Mouse (Mus musculus): ENCODE data around the gene Dennd6b.

DNA sequence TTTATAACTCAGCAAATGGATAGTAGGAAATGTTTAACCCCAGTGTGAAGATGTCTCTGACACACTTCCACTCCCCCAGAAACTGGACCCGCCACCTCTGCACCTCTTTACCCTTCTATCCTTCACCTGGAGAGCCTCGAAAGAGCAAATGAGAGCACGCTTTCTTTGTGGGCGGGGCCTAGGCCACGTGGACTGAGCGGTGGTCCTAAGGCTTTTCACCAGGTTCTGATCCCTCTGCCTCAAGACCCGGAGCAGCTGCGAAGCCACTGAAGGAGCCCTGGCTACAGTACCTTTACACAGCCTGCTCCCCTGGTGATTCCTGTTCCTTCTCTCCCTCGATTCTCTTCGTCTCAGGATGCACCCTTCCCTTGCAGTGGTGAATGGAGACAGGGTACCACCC is 48.8 kb downstream of the Dennd6b start:
- TF ChIP-seq CTCF (IDR thresholded peaks at IDR 0.05; ENCODE audit: extremely low read depth, insufficient read depth, low read length) = no peak
- no peak for TF ChIP-seq POLR2A (IDR thresholded peaks at IDR 0.05; ENCODE audit: extremely low read depth, insufficient read depth, low read length)
